Mouse (Mus musculus): ENCODE measurements around the gene Chst3. TPM values are rescaled to one million over a fixed set of nuclear protein-coding genes. Genes with fewer than 3 reads are reported as not detected.
"Not testable (repeated sequence)": the region's sequence is repeated elsewhere in the genome, so short reads cannot be mapped to it uniquely, and the experiment has no call there.

The Chst3 gene
- total RNA-seq, 2 experiments from 2014 or later, result 1.2 to 1.4 TPM

GRCm38 (mm10) chr10:60229113-60229512 lies 10.1 kb upstream of the Chst3 start:
- no peak for TF ChIP-seq CTCF (IDR thresholded peaks at IDR 0.05)
- H3K4me3 ChIP-seq, result no peak overlapping the region
- no peak overlapping the region for H3K27ac ChIP-seq
- no peak for DNase-seq (ENCODE audit: extremely low spot score in 1 of 2, low spot score in 2 of 2)
- intact Hi-C loops (cut with DNase I), result no loop called here

GRCm38 (mm10) chr10:60227666-60228065 lies 8.6 kb upstream of the Chst3 start:
- Histone ChIP-seq H3K4me3 (no peak overlapping the region), H3K27ac (no peak overlapping the region)
- intact Hi-C loops (cut with DNase I), result no loop called here
- no peak for DNase-seq (ENCODE audit: extremely low spot score in 1 of 2, low spot score in 2 of 2)
- no peak for TF ChIP-seq CTCF (IDR thresholded peaks at IDR 0.05)

- Histone ChIP-seq H3K4me3 (no peak overlapping the region), H3K27ac (no peak overlapping the region)
- intact Hi-C loops (cut with DNase I), result no loop called here
- TF ChIP-seq CTCF (IDR thresholded peaks at IDR 0.05), result no peak
- DNase-seq (ENCODE audit: extremely low spot score in 1 of 2, low spot score in 2 of 2), result no peak
Observed at GRCm38 (mm10) chr10:60224601-60225000, 5.5 kb upstream of the Chst3 start.

DNA sequence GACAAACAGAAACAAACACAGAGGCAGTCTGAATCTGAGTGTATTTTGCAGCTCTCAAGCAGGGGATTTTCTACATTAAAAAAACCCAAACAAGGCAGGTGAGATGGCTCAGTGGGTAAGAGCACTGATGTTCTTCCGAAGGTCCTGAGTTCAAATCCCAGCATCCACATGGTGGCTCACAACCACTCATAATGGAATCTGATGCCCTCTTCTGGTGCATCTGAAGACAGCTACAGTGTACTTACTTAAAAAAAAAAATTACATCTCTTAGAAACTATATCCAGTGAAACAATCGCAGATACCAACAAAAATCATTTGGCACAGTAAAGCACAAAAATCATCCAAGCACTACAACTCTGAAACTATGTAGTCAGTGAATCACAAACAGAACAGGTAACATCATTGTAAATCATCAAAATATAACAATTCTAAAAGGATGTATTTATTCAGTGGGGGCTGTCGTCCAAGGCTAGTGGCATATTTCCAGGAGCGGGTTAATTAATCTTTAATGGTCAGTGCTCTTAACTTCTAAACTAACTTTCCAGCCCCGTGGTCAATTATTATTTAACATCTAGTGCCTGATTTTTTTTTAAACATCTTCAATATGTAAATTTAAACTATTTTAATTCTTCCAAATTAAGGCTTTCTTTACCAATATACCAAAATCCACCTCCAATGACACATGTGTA lies 2.7 kb upstream of the Chst3 start:
- H3K4me3 ChIP-seq; DNase-seq (ENCODE audit: extremely low spot score in 1 of 2, low spot score in 2 of 2); H3K27ac ChIP-seq; intact Hi-C loops (cut with DNase I): not testable (repeated sequence)

DNA sequence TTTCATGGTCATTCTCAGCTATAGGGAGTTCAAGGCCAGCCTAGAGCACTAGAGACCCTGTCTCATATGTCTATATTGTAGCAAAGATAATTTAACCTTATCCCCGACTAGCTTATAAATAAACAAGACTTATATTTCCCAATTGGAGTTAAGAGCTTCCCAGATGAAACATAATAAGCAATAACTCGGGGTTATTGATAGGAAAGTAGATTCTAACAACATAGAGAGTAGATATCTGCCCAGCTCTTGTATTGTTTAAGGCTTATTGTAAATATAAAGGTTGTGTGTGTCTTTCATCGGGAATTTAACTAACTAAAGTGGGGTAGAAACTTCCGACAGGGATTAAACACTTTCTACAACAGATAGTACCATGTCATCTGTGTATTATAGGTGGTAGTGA lies 1.5 kb upstream of the Chst3 start:
- no peak for DNase-seq (ENCODE audit: extremely low spot score in 1 of 2, low spot score in 2 of 2)
- no peak overlapping the region for H3K27ac ChIP-seq
- intact Hi-C loops (cut with DNase I), result no loop called here
- H3K4me3 ChIP-seq, result no peak overlapping the region
- TF ChIP-seq CTCF (IDR thresholded peaks at IDR 0.05), result no peak

DNA sequence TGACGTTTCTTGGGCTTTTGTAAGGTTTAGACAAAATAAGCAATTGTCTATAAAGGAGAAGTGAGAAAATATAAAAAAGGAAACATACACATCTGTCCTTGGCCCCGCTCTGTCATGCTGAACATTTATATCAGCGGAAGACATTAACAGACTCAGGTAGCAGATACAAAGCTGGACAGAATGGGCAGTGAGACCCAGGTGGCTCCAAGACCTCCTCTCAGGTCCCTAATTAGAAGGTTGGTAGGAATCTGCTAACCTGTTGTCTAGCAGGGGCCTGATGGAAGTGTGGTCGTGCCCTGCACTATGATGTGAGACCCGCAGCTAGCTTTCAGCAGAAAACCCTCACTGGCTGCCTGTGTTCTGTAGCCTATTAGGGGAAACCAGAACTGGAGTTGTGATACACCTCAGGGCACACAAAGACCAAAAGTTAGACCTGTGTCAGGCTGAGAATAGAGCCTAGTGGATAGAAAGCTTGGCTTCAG lies 1.0 kb upstream of the Chst3 start:
- TF ChIP-seq CTCF (IDR thresholded peaks at IDR 0.05), result no peak
- intact Hi-C loops (cut with DNase I), result no loop called here
- DNase-seq (ENCODE audit: extremely low spot score in 1 of 2, low spot score in 2 of 2), result no peak
- no peak overlapping the region for H3K4me3 ChIP-seq
- no peak overlapping the region for H3K27ac ChIP-seq

DNA sequence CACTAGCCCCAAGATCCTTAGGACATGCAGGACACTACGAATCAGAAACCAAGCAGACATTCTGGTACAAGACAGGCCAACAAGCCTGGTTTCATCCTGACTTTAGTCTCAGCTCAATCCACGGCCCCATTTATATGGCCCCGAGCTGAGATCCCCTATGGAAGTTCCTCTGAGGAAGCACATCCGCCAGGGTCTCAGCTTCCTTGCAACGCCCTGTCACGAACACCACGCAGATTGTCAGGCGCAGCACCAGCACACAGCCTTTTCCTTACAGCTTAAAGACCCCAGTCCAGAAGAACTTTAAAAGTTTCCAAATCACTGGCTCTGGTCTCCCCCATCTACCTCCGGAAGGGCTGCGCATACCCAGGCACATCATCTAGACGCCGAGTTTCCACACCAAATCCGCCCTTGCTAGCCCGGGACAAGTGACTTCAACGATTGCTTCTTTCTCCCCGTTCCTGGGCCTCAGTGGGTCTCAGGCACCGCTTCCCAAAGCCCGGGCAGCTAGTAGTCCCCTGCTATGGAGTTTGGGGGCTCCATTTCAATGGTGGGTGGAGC lies 948 bp downstream of the Chst3 start:
- H3K27ac ChIP-seq, result 0 out of 2 replicates have a peak overlapping the region, but pooled peaks have one; percentile 40
- intact Hi-C loops (cut with DNase I), result no loop called here
- peak overlapping the region; percentile 53 for H3K4me3 ChIP-seq
- no peak for TF ChIP-seq CTCF (IDR thresholded peaks at IDR 0.05)
- DNase-seq (ENCODE audit: extremely low spot score in 1 of 2, low spot score in 2 of 2), result no peak

DNA sequence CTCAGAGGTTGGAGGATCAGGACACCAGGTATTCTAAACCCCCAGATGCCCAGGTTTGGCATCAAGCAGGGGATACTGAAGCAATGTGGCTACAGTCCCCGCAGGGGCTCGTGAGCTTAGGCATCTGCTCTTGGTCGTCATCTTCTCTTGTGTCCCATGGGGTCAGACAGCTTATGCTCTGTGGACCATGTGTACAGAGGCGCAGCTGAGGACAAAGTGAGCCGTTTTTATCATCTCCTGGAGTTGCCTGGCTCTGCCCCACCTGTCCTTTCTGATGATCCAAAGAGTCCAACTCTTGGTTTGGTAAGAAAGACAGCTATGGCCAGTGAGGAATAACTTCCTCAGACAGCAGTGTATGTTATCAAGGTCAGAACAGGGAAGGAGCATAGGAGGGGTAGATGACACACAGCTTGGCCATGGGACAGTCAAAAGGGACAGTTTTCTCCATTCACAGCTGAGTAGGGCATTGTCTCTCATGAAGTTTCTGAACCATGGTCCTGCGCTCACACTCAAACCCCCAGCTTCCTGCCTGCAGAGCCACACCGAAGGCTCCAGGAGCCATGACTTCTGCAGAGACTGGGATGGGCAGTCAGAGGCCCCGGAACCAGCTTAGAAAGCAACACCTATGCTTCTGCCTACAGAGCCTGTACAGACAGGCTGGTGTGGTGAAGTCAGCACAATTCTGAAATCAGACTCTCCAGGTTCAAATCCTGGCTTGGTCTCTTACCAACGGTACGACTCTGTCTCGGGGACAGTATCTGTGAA lies 2.5 kb downstream of the Chst3 start:
- no peak for DNase-seq (ENCODE audit: extremely low spot score in 1 of 2, low spot score in 2 of 2)

GRCm38 (mm10) chr10:60215077-60215960 lies 3.7 kb downstream of the Chst3 start:
- DNase-seq (ENCODE audit: extremely low spot score in 1 of 2, low spot score in 2 of 2), result peak in 1 of 2 experiments; percentile 62
- intact Hi-C loops (cut with DNase I), result no loop called here
- Histone ChIP-seq H3K4me3 (no peak overlapping the region), H3K27ac (peak overlapping the region; percentile 50; the same call in 1 of the 2 replicates)
- no peak for TF ChIP-seq CTCF (IDR thresholded peaks at IDR 0.05)

More for the DNA sequence above, 2.5 kb downstream of the Chst3 start:
- TF ChIP-seq CTCF (IDR thresholded peaks at IDR 0.05), result no peak
- intact Hi-C loops (cut with DNase I), result no loop called here
- Histone ChIP-seq H3K4me3 (no peak overlapping the region), H3K27ac (no peak overlapping the region)

DNA sequence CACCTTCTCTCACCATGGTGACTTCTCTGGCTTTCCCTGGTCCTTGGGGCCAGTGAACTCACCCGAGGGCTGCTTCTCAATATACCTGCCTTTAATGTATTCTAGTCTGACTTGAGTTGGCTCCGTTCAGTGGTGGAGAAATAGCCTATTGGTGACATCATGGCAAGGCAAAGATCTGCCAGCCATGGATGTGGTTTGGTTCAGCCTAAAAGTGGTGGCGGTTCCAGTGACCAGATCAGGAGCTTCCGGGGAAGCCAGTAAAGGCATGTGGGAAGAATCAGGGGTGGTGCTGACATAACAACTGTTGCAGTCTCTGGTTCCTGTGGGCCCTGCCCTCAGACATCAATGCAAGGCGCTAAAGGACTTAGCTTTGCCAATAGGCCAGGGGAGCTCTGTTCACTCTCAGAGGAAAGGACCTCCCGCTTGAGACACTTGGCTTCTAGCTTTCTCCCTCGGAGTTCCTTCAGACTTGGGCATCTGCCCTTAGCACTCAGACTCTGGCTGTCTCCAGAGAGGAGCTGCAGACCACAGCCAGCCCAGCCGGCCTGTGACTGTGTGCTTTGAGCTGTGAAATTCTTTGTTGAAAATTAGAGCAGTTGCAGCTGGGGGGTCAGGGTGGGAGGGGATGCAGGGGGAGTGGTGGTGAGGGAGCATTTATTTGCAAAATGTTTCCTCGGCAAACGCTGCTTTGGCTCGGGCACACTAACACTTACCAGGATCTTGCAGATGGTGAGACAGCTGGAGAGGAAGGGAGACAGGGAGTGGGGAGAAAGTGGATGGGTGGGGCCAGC lies 6.3 kb downstream of the Chst3 start:
- intact Hi-C loops (cut with DNase I), result no loop called here
- Histone ChIP-seq H3K4me3 (no peak overlapping the region), H3K27ac (no peak overlapping the region)
- no peak for DNase-seq (ENCODE audit: extremely low spot score in 1 of 2, low spot score in 2 of 2)
- no peak for TF ChIP-seq CTCF (IDR thresholded peaks at IDR 0.05)

DNA sequence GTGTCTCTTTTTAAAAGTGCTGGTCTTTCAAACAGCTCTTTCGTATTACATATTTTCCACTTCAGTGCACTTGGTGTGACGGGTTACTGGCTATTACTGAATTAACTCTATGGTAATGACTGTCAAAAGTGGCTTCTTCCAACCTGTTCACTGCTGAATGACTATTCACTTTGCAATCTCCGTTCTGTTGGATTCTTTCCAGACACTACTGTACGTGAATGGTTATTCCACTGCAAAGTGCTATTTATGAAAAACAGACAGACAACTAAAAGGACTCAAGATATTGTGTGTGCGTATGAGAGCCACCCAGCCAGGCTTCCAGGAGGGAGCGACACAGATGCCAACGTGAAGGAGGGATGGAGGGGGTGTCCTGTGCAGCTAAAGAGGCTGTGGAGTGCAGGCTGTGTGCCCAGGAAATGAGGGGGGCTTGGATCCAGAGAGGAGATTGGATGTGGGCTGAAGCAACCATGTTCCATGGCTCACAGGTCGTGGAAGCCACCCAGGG lies 7.5 kb downstream of the Chst3 start:
- Histone ChIP-seq H3K27ac (no peak overlapping the region), H3K4me3 (no peak overlapping the region)
- DNase-seq (ENCODE audit: extremely low spot score in 1 of 2, low spot score in 2 of 2), result no peak
- intact Hi-C loops (cut with DNase I), result no loop called here
- TF ChIP-seq CTCF (IDR thresholded peaks at IDR 0.05), result no peak

Data from left cerebral cortex, adult 2 months (tissue).